ENCODE assay signal across 12 mouse cellular contexts in genomic region chr13:28420636-28421035, GRCm38 (mm10).
DNase-seq lines count a peak whose midpoint lies in the region; ATAC-seq lines count a peak whose summit lies in the region.
"Had no signal": no experiment of that assay in that cellular context is flagged by ENCODE, and none has a peak within 500 bp of the region (broad histone marks: within the 10 kb centered on the region; RNA-seq: fewer than 3 reads in every experiment).

No protein-coding gene starts in this region.

- no peak overlapping the region for H3K4me3 ChIP-seq in heart, embryonic 11.5 days (ENCODE audit: low read depth, low read length)
- no peak overlapping the region for H3K4me3 ChIP-seq in heart, embryonic 16.5 days (ENCODE audit: low read length)
- H3K4me3 ChIP-seq in hindbrain, embryonic 16.5 days (ENCODE audit: low read length) = peak overlapping the region; percentile 43
- peak overlapping the region; percentile 34; the same call in 1 of the 2 replicates for H3K4me3 ChIP-seq in neural tube, embryonic 13.5 days

- intact Hi-C loops in heart, postnatal 36 days (cut with DNase I) = loop anchor here (5.0 to 10.0 kb wide), 3 partner anchors 337 to 1414 kb away; no protein-coding TSS in a partner anchor

- no peaks in the 10 kb centered on the region for H3K9me3 ChIP-seq in heart, embryonic 11.5 days (replicated peaks; ENCODE audit: control insufficient read depth, low read length)
- no peaks in the 10 kb centered on the region for H3K9me3 ChIP-seq in heart, embryonic 16.5 days (replicated peaks; ENCODE audit: control insufficient read depth, low read length)
- H3K9me3 ChIP-seq in hindbrain, embryonic 16.5 days (ENCODE audit: control insufficient read depth, low read length) = no peaks in the 10 kb centered on the region
- H3K9me3 ChIP-seq in neural tube, embryonic 13.5 days = no peaks in the 10 kb centered on the region
- H3K9me3 ChIP-seq: megakaryocyte, embryonic 14.5 days had no signal

- no peak for DNase-seq in heart, postnatal 36 days
- DNase-seq in ovary, postnatal 36 days (ENCODE audit: low spot score) = no peak
- no peak for DNase-seq in cerebellum, adult 8-10 months
- DNase-seq: adrenal gland, postnatal 10 days; gastrocnemius, postnatal 36 days had no signal

- 52% methylated on average over 3 of the region's 3 CpGs for WGBS in heart, embryonic 11.5 days (ENCODE audit: insufficient replicate concordance)
- WGBS in heart, embryonic 16.5 days = 48% methylated on average over 3 of the region's 3 CpGs
- 71% methylated on average over 3 of the region's 3 CpGs for WGBS in hindbrain, embryonic 16.5 days
- 83% methylated on average over 3 of the region's 3 CpGs for WGBS in neural tube, embryonic 13.5 days

- H3K36me3 ChIP-seq in heart, embryonic 11.5 days (ENCODE audit: control insufficient read depth, insufficient read depth, low read length) = no peaks in the 10 kb centered on the region
- H3K36me3 ChIP-seq in heart, embryonic 16.5 days (ENCODE audit: control insufficient read depth, insufficient read depth) = no peaks in the 10 kb centered on the region
- no peaks in the 10 kb centered on the region for H3K36me3 ChIP-seq in hindbrain, embryonic 16.5 days (ENCODE audit: control insufficient read depth, insufficient read depth, low read length)
- no peaks in the 10 kb centered on the region for H3K36me3 ChIP-seq in neural tube, embryonic 13.5 days

- H3K4me1 ChIP-seq in heart, embryonic 11.5 days (ENCODE audit: control insufficient read depth, insufficient read depth, low read length) = peaks cover 59% of the 10 kb centered on the region
- H3K4me1 ChIP-seq in heart, embryonic 16.5 days (ENCODE audit: control insufficient read depth, insufficient read depth, low read length) = peaks cover 68% of the 10 kb centered on the region
- peaks cover 26% of the 10 kb centered on the region for H3K4me1 ChIP-seq in hindbrain, embryonic 16.5 days (ENCODE audit: control insufficient read depth, insufficient read depth, low read depth, low read length)
- peaks cover 70% of the 10 kb centered on the region for H3K4me1 ChIP-seq in neural tube, embryonic 13.5 days (replicated peaks)

- H3K27me3 ChIP-seq in heart, embryonic 11.5 days (ENCODE audit: control insufficient read depth, insufficient read depth, low read length) = no peaks in the 10 kb centered on the region
- no peaks in the 10 kb centered on the region for H3K27me3 ChIP-seq in heart, embryonic 16.5 days (ENCODE audit: control insufficient read depth, insufficient read depth, low read length)
- no peaks in the 10 kb centered on the region for H3K27me3 ChIP-seq in hindbrain, embryonic 16.5 days (replicated peaks; ENCODE audit: control insufficient read depth, insufficient read depth, low read length)
- no peaks in the 10 kb centered on the region for H3K27me3 ChIP-seq in neural tube, embryonic 13.5 days

- H3K27ac ChIP-seq in heart, embryonic 11.5 days (ENCODE audit: low read depth, low read length) = 0 out of 2 replicates have a peak overlapping the region, but pooled peaks have one; percentile 29
- peak overlapping the region; percentile 71 for H3K27ac ChIP-seq in heart, embryonic 16.5 days (ENCODE audit: low read length)
- peak overlapping the region; percentile 93 for H3K27ac ChIP-seq in hindbrain, embryonic 16.5 days (ENCODE audit: low read depth, low read length)
- H3K27ac ChIP-seq in neural tube, embryonic 13.5 days (replicated peaks) = peak overlapping the region; percentile 96
- H3K27ac ChIP-seq: liver, embryonic 14.5 days had no signal

- H3K9ac ChIP-seq in heart, embryonic 11.5 days (ENCODE audit: low read depth, low read length) = no peak overlapping the region
- H3K9ac ChIP-seq in heart, embryonic 16.5 days (ENCODE audit: low read length) = no peak overlapping the region
- peak overlapping the region; percentile 66 for H3K9ac ChIP-seq in hindbrain, embryonic 16.5 days (ENCODE audit: low read depth, low read length)
- peak overlapping the region; percentile 76 for H3K9ac ChIP-seq in neural tube, embryonic 13.5 days
- H3K9ac ChIP-seq: liver, embryonic 14.5 days had no signal

- no peak for ATAC-seq in heart, embryonic 11.5 days (replicated peaks; ENCODE audit: insufficient number of reproducible peaks, low FRiP score, low TSS enrichment)
- 0 out of 2 replicates have a peak, but pooled peaks have one; percentile 19 for ATAC-seq in heart, embryonic 16.5 days (replicated peaks; ENCODE audit: extremely low read depth, insufficient read depth, low FRiP score)
- ATAC-seq in hindbrain, embryonic 16.5 days = no peak
- no peak for ATAC-seq in neural tube, embryonic 13.5 days (ENCODE audit: low read depth)
- ATAC-seq: lung, postnatal 0 days had no signal

- no peak overlapping the region for H3K4me2 ChIP-seq in heart, embryonic 11.5 days
- H3K4me2 ChIP-seq in heart, embryonic 16.5 days (ENCODE audit: low read depth, low read length) = peak overlapping the region; percentile 63
- H3K4me2 ChIP-seq in hindbrain, embryonic 16.5 days (ENCODE audit: low read length) = peak overlapping the region; percentile 62
- H3K4me2 ChIP-seq in neural tube, embryonic 13.5 days = peak overlapping the region; percentile 64

Comparison
In these comparisons a context has a peak if more than half of its experiments do, and no peak if none do; other contexts are left out.
1. H3K27ac ChIP-seq: peak in every context shown above with its lines; median percentile 96 in neural tube, embryonic 13.5 days; 93 in hindbrain, embryonic 16.5 days; 71 in heart, embryonic 16.5 days; 29 in heart, embryonic 11.5 days.
2. H3K4me3 ChIP-seq: peak in hindbrain, embryonic 16.5 days (single experiment) and neural tube, embryonic 13.5 days (single experiment); none in heart, embryonic 11.5 days (single experiment) and heart, embryonic 16.5 days (single experiment).
3. H3K9ac ChIP-seq: peak in hindbrain, embryonic 16.5 days (single experiment) and neural tube, embryonic 13.5 days (single experiment); none in heart, embryonic 11.5 days (single experiment) and heart, embryonic 16.5 days (single experiment).